Mouse (Mus musculus): ENCODE data around the gene Kat6b. TPM values are rescaled to one million over a fixed set of nuclear protein-coding genes. Genes with fewer than 3 reads are reported as not detected.
A peak's percentile ranks its signal among the peaks of the same experiment; 100 is the strongest.

The Kat6b gene
- polyA plus RNA-seq, 1 experiment = 124 TPM

DNA sequence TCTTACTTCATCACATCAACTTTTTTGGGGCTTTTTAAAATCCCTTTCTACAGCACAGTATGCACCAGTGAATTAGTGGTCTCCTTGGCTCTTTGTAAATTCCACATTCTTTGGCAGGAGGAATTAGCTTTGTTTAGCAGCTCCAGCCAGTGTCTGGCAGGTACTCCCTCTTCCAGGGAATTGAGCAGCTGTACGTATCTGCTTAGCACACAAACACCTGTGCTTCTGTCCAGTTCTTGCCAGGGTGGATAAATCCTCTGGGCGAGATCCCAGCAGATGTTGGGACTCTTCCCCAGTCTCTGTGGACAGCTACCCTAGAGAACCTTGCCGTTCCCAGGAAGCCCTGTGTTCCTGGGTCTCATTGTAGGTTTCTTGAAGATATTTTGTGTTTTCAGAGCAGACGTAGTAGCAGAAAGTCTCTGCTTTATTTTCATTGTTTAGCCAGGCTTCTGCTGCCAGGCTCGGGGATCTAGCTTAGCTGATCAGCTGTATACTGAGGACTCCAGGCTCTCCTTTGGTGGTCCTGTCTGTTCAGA, 150.5 kb downstream of the Kat6b start:
- H3K27ac ChIP-seq (ENCODE audit: insufficient read depth, low read depth, low read length) = peak overlapping the region; percentile 62
- peaks cover 10% of the 10 kb centered on the region for H3K4me1 ChIP-seq (ENCODE audit: control insufficient read depth, insufficient read depth, low read length)
- TF ChIP-seq POLR2A (IDR thresholded peaks at IDR 0.05; ENCODE audit: insufficient read depth, low read depth, low read length) = no peak
- TF ChIP-seq CTCF (IDR thresholded peaks at IDR 0.05; ENCODE audit: insufficient read depth, low read depth, low read length) = no peak
- WGBS = 39% methylated on average over 5 of the region's 5 CpGs
- no peak overlapping the region for H3K4me3 ChIP-seq (ENCODE audit: insufficient read depth, low read depth, low read length)

DNA sequence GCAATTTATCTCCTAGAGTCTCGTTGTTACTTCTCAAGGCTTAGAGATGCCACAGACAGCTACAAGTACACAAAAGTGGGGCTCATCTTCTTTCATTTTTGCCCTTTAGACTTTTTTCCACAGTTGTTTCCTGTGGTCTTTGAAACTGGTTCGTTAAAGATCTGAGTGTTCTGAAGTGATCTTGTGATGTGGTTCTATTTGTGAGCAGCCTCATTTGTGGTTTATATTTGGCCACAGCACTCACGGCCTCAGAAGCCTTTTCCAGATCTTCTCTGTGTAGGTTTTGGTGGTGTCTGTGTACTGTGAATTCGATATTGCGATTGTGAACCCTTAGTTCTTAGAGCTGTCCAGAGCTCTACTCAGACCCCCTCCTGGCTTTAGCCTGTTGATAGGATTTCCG, 155.3 kb downstream of the Kat6b start:
- H3K4me3 ChIP-seq (ENCODE audit: insufficient read depth, low read depth, low read length) = no peak overlapping the region
- peaks cover 19% of the 10 kb centered on the region for H3K4me1 ChIP-seq (ENCODE audit: control insufficient read depth, insufficient read depth, low read length)
- H3K27ac ChIP-seq (ENCODE audit: insufficient read depth, low read depth, low read length) = no peak overlapping the region
- WGBS = 36% methylated on average over 6 of the region's 6 CpGs
- no peak for TF ChIP-seq POLR2A (IDR thresholded peaks at IDR 0.05; ENCODE audit: insufficient read depth, low read depth, low read length)
- no peak for TF ChIP-seq CTCF (IDR thresholded peaks at IDR 0.05; ENCODE audit: insufficient read depth, low read depth, low read length)

DNA sequence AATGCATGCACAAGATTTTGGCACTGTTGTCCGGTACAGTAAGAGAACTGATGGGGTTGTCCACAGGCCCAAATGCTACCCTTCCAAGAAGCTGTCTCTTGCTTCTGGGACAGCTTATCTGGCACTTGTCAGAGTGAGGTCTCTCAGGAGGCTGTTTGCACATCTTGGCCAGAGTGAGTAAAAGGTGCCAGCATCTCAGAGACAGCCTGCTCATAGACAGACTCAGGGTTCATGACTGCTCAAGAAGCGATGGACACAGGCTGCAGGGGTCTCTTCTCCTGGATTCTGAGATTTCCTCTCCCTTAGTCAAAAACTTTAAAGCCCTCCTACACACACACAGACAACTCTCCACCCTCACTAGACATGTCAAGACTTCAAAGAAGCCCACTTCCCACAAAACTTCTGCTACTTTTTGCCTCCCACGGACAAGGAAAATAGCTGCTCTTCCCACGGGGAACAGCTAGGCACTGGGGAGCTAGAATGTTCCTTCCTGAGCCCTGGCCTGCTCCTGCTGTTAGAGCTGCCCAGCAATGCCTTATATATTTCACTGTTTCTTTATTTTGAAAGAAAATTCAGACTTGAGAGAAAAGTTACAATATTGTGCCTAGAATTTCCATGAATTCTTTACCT, 159.7 kb downstream of the Kat6b start:
- 0 out of 2 replicates have a peak overlapping the region, but pooled peaks have one; percentile 2 for H3K27ac ChIP-seq (ENCODE audit: insufficient read depth, low read depth, low read length)
- H3K4me1 ChIP-seq (ENCODE audit: control insufficient read depth, insufficient read depth, low read length) = peaks cover 11% of the 10 kb centered on the region

DNA sequence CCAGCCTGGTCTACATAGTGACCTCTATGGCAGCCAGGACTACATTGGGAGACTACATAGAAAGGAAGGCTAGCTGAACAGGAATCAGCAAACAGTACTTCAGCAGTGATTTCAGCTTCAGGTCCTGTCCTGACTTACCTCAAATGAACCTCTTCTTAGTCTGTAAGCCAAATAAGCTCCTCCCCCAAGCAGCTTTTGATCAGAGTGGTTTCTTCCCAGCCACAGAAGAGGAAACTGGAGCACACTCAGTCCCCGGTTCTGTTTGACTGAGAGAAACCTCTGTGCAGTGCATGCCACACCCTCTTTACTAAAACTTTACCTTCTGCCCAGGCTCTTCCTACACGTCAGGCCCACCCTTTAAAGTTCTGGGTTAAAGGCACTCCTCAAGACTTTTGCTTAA, 172.6 kb downstream of the Kat6b start:
- no peak overlapping the region for H3K27ac ChIP-seq (ENCODE audit: insufficient read depth, low read depth, low read length)
- TF ChIP-seq POLR2A (IDR thresholded peaks at IDR 0.05; ENCODE audit: insufficient read depth, low read depth, low read length) (no peak), CTCF (IDR thresholded peaks at IDR 0.05; ENCODE audit: insufficient read depth, low read depth, low read length) (no peak)
- WGBS = 57% methylated on average over 2 of the region's 2 CpGs
- no peak overlapping the region for H3K4me3 ChIP-seq (ENCODE audit: insufficient read depth, low read depth, low read length)
- H3K4me1 ChIP-seq (ENCODE audit: control insufficient read depth, insufficient read depth, low read length) = peaks cover 19% of the 10 kb centered on the region

More for the DNA sequence above, 159.7 kb downstream of the Kat6b start:
- TF ChIP-seq POLR2A (IDR thresholded peaks at IDR 0.05; ENCODE audit: insufficient read depth, low read depth, low read length) (no peak), CTCF (IDR thresholded peaks at IDR 0.05; ENCODE audit: insufficient read depth, low read depth, low read length) (no peak)
- H3K4me3 ChIP-seq (ENCODE audit: insufficient read depth, low read depth, low read length) = no peak overlapping the region
- 53% methylated on average over 4 of the region's 4 CpGs for WGBS

DNA sequence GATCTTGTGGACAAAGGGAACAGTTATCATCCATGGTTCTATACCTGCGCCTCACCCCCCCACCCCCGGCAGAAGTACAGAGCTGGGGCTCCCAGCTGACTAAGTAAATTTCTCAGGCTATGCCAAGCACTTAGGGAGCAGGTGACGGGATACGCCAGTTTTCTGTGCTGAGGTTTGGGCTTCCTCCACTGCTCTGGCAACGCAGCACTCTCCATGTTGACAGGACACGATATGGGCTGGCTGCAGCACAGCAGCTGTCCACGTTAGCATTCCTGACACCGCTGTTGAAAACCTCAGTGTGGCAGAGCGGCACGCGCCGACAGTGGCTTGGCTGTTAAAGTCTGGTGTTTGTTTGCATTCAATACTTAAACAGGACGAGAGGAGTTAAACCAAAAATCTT, 177.9 kb downstream of the Kat6b start:
- TF ChIP-seq POLR2A (IDR thresholded peaks at IDR 0.05; ENCODE audit: insufficient read depth, low read depth, low read length) (no peak), CTCF (IDR thresholded peaks at IDR 0.05; ENCODE audit: insufficient read depth, low read depth, low read length) (no peak)
- 44% methylated on average over 13 of the region's 13 CpGs for WGBS
- Histone ChIP-seq H3K4me3 (ENCODE audit: insufficient read depth, low read depth, low read length) (no peak overlapping the region), H3K27ac (ENCODE audit: insufficient read depth, low read depth, low read length) (peak overlapping the region; percentile 5; the same call in 1 of the 2 replicates), H3K4me1 (ENCODE audit: control insufficient read depth, insufficient read depth, low read length) (peaks cover 23% of the 10 kb centered on the region)

DNA sequence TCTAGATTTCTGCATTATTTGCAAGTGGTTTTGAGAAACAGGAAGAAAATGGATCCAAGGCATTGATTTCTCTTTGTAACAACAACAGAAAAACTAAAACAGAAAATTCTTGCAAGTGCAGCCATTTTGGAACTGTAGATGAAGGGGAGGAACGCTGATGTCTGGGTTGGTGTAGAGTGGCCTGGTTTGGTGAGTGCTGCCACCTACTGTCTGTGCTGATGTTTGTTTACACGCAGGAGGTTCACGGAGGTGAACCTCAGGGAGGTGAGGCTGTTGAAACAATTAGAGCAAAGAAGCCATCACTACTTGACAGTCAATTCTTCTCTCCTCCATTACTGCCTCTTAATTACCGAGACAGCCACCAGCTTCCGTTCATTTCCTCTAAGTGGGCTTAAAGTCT, 178.4 kb downstream of the Kat6b start:
- Histone ChIP-seq H3K4me3 (ENCODE audit: insufficient read depth, low read depth, low read length) (no peak overlapping the region), H3K4me1 (ENCODE audit: control insufficient read depth, insufficient read depth, low read length) (peaks cover 18% of the 10 kb centered on the region), H3K27ac (ENCODE audit: insufficient read depth, low read depth, low read length) (no peak overlapping the region)
- TF ChIP-seq CTCF (IDR thresholded peaks at IDR 0.05; ENCODE audit: insufficient read depth, low read depth, low read length) = peak; percentile 47; the same call in 1 of the 2 replicates
- no peak for TF ChIP-seq POLR2A (IDR thresholded peaks at IDR 0.05; ENCODE audit: insufficient read depth, low read depth, low read length)
- 8% methylated on average over 5 of the region's 5 CpGs for WGBS

DNA sequence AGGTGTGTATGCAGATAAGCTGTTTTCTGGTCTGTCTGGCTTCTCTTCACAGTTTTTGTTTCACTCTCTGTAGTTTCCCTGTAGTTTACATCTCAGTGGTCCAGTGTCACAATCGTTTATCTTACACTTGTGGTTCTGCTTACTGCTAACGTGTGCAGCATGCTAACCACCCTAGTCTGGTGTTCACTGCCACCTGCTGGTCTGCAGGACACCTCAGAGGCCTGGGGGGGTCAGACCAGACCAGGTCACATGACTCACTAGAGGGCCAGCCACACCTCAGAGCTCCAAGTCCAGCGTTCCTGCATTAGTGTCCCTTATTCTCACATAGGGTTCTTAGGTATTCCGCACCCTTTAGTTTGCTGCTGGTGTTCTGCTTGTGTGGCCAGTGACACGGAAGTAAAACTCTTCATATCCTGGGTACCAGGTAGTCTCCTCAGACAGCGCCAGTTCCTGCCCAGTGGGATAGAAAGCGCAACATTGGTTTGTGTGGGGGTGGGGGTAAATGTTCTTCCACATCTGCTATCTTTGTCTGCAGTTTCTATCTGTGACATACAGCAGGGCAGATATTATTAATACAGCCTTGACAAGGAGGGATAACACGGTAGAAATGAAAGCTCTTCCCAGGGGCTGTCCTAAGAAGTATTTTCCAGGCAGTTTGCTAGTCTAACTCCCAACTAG, 181.4 kb downstream of the Kat6b start:
- TF ChIP-seq POLR2A (IDR thresholded peaks at IDR 0.05; ENCODE audit: insufficient read depth, low read depth, low read length) (no peak), CTCF (IDR thresholded peaks at IDR 0.05; ENCODE audit: insufficient read depth, low read depth, low read length) (no peak)
- no peak overlapping the region for H3K4me3 ChIP-seq (ENCODE audit: insufficient read depth, low read depth, low read length)
- 58% methylated on average over 8 of the region's 8 CpGs for WGBS
- peaks cover 16% of the 10 kb centered on the region for H3K4me1 ChIP-seq (ENCODE audit: control insufficient read depth, insufficient read depth, low read length)
- no peak overlapping the region for H3K27ac ChIP-seq (ENCODE audit: insufficient read depth, low read depth, low read length)

DNA sequence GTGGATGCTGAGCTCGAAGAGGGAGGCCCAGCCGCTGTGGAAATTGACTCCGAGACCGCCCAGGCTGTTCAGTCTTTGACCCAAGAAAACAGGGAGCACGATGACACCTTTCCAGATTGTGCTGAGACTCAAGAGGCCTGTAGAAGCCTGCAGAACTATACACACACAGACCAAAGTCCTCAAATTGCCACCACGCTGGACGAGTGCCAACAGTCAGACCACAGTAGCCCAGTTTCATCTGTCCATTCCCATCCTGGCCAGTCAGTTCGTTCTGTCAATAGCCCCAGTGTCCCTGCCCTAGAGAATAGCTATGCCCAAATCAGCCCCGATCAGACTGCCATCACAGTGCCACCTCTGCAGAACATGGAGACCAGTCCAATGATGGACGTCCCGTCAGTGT, 188.0 kb downstream of the Kat6b start:
- Histone ChIP-seq H3K4me1 (ENCODE audit: control insufficient read depth, insufficient read depth, low read length) (peaks cover 28% of the 10 kb centered on the region), H3K27ac (ENCODE audit: insufficient read depth, low read depth, low read length) (peak overlapping the region; percentile 29), H3K4me3 (ENCODE audit: insufficient read depth, low read depth, low read length) (no peak overlapping the region)
- WGBS = 85% methylated on average over 11 of the region's 11 CpGs
- TF ChIP-seq POLR2A (IDR thresholded peaks at IDR 0.05; ENCODE audit: insufficient read depth, low read depth, low read length) (no peak), CTCF (IDR thresholded peaks at IDR 0.05; ENCODE audit: insufficient read depth, low read depth, low read length) (no peak)
